Mouse (Mus musculus) intestine, embryonic 14.5 days (tissue): Measurements from ENCODE around the gene Kng2. TPM values are rescaled to one million over a fixed set of nuclear protein-coding genes. Genes with fewer than 3 reads are reported as not detected.
"Not testable (repeated sequence)": the region's sequence is repeated elsewhere in the genome, so short reads cannot be mapped to it uniquely, and the experiment has no call there.

Experiments
- ATAC-seq: fragments of 200-750 bp; cut with Nextera tagmentation; replicated peaks from 2 replicates; pipeline ENCODE4 v1.8.0; 2017; ENCODE audit warnings: low read depth, moderate number of reproducible peaks, moderate TSS enrichment, moderate library complexity; ENCODE audit not compliant: low FRiP score, low TSS enrichment
- DNase-seq: peaks from one replicate; pipeline ENCODE4 v3.0.0-alpha.2; 2018; ENCODE audit warnings: low spot score
- H3K27ac ChIP-seq: fragments of 300-500 bp; sonication (generic); 2 replicates; pipeline ENCODE4 v1.5.1; 2014; ENCODE audit warnings: low read depth, mild to moderate bottlenecking, control low read depth
- H3K27me3 ChIP-seq: fragments of 300-500 bp; sonication (generic); replicated peaks from 2 replicates; pipeline ENCODE4 v1.6.1; 2014; ENCODE audit warnings: low read length, control low read depth; ENCODE audit not compliant: control insufficient read depth, insufficient read depth
- H3K36me3 ChIP-seq: fragments of 300-500 bp; sonication (generic); 2 replicates; pipeline ENCODE4 v1.6.1; 2014; ENCODE audit warnings: low read length, control low read depth; ENCODE audit not compliant: control insufficient read depth, insufficient read depth
- H3K4me1 ChIP-seq: fragments of 300-500 bp; sonication (generic); replicated peaks from 2 replicates; pipeline ENCODE4 v1.6.1; 2014; ENCODE audit warnings: low read length, control low read depth, mixed read lengths; ENCODE audit not compliant: control insufficient read depth, insufficient read depth
- H3K4me2 ChIP-seq: fragments of 300-500 bp; sonication (generic); 2 replicates; pipeline ENCODE4 v1.6.1; 2014; ENCODE audit warnings: low read length
- H3K4me3 ChIP-seq: fragments of 300-500 bp; sonication (generic); 2 replicates; pipeline ENCODE4 v1.5.1; 2014; ENCODE audit warnings: low read depth, low read length, control low read depth, mixed read lengths
- H3K9ac ChIP-seq: fragments of 300-500 bp; sonication (generic); 2 replicates; pipeline ENCODE4 v1.6.1; 2014; ENCODE audit warnings: mild to moderate bottlenecking, low read length
- H3K9me3 ChIP-seq: fragments of 300-500 bp; sonication (generic); 2 replicates; pipeline ENCODE4 v1.6.1; 2016; ENCODE audit warnings: low read length, control low read depth; ENCODE audit not compliant: control insufficient read depth
- WGBS: fragments of 180-500 bp; shearing (Covaris S2); extraction: QIAGEN DNeasy Blood & Tissue Kit; methylation state at CpG from one replicate; pipeline ENCODE4 v1.1.7; 2014; 5-methylcytosine and 5-hydroxymethylcytosine counted together
- polyA plus RNA-seq: library from polyadenylated mRNA; unstranded; fragments of >200 nt; fragmentation: Nextera tagmentation; extraction: Ambion mirVana; gene quantifications from 2 replicates; pipeline ENCODE4 v1.2.1, GENCODE M21; 2014

The Kng2 gene
- polyA plus RNA-seq, 1 experiment from 2014 or later = not detected

GRCm38 (mm10) chr16:23037744-23038143 lies 8.5 kb upstream of the Kng2 start:
- ATAC-seq = no peak
- Histone ChIP-seq H3K4me3 (no peak overlapping the region), H3K4me1 (no peaks in the 10 kb centered on the region), H3K4me2 (no peak overlapping the region), H3K9ac (no peak overlapping the region), H3K27ac (no peak overlapping the region), H3K36me3 (no peaks in the 10 kb centered on the region), H3K27me3 (no peaks in the 10 kb centered on the region), H3K9me3 (no peaks in the 10 kb centered on the region)
- 60% methylated on average over 7 of the region's 7 CpGs for WGBS
- DNase-seq = no peak

- Histone ChIP-seq H3K27ac (no peak overlapping the region), H3K4me2 (no peak overlapping the region), H3K36me3 (no peaks in the 10 kb centered on the region), H3K4me1 (no peaks in the 10 kb centered on the region), H3K4me3 (no peak overlapping the region), H3K9ac (no peak overlapping the region), H3K9me3 (no peaks in the 10 kb centered on the region), H3K27me3 (no peaks in the 10 kb centered on the region)
- no peak for DNase-seq
- ATAC-seq = no peak
- WGBS = 94% methylated on average over 4 of the region's 4 CpGs
Measured at GRCm38 (mm10) chr16:23033673-23034072, 4.4 kb upstream of the Kng2 start.

GRCm38 (mm10) chr16:23030673-23031435 lies 1.6 kb upstream of the Kng2 start:
- no peak for DNase-seq
- no peaks in the 10 kb centered on the region for H3K9me3 ChIP-seq
- no peaks in the 10 kb centered on the region for H3K36me3 ChIP-seq
- no peak overlapping the region for H3K4me2 ChIP-seq
- no peak overlapping the region for H3K4me3 ChIP-seq
- no peak overlapping the region for H3K9ac ChIP-seq
- no peaks in the 10 kb centered on the region for H3K27me3 ChIP-seq
- H3K4me1 ChIP-seq = no peaks in the 10 kb centered on the region
- ATAC-seq = no peak
- 89% methylated on average over 5 of the region's 5 CpGs for WGBS
- no peak overlapping the region for H3K27ac ChIP-seq

GRCm38 (mm10) chr16:23027341-23027740 lies 1.9 kb downstream of the Kng2 start:
- H3K27ac ChIP-seq, H3K9me3 ChIP-seq, H3K4me3 ChIP-seq, H3K4me1 ChIP-seq, H3K27me3 ChIP-seq, DNase-seq, H3K36me3 ChIP-seq, H3K4me2 ChIP-seq, H3K9ac ChIP-seq, ATAC-seq: not testable (repeated sequence)
- WGBS = 27% methylated on average over 3 of the region's 3 CpGs

- H3K27me3 ChIP-seq = no peaks in the 10 kb centered on the region
- DNase-seq (no peak), ATAC-seq (no peak)
- H3K9ac ChIP-seq = no peak overlapping the region
- H3K36me3 ChIP-seq = no peaks in the 10 kb centered on the region
- H3K4me3 ChIP-seq = no peak overlapping the region
- no peak overlapping the region for H3K27ac ChIP-seq
- H3K4me1 ChIP-seq = no peaks in the 10 kb centered on the region
- no peaks in the 10 kb centered on the region for H3K9me3 ChIP-seq
- H3K4me2 ChIP-seq = no peak overlapping the region
Measured at GRCm38 (mm10) chr16:23026582-23026981, 2.7 kb downstream of the Kng2 start.

GRCm38 (mm10) chr16:23025111-23025510 lies 4.2 kb downstream of the Kng2 start:
- WGBS = 75% methylated on average over 6 of the region's 6 CpGs
- no peak overlapping the region for H3K9ac ChIP-seq
- H3K4me3 ChIP-seq = no peak overlapping the region
- H3K4me1 ChIP-seq = no peaks in the 10 kb centered on the region
- no peaks in the 10 kb centered on the region for H3K9me3 ChIP-seq
- DNase-seq (no peak), ATAC-seq (no peak)
- no peak overlapping the region for H3K27ac ChIP-seq
- no peaks in the 10 kb centered on the region for H3K27me3 ChIP-seq
- no peak overlapping the region for H3K4me2 ChIP-seq
- H3K36me3 ChIP-seq = no peaks in the 10 kb centered on the region

- ATAC-seq, DNase-seq: not testable (repeated sequence)
- WGBS = 45% methylated on average over 1 of the region's 1 CpGs
Measured at GRCm38 (mm10) chr16:23020571-23020970, 8.7 kb downstream of the Kng2 start.

GRCm38 (mm10) chr16:23014645-23015044 lies 14.6 kb downstream of the Kng2 start:
- not testable (repeated sequence) for H3K4me3 ChIP-seq, H3K27ac ChIP-seq, H3K9me3 ChIP-seq, ATAC-seq, H3K27me3 ChIP-seq, H3K36me3 ChIP-seq, H3K4me2 ChIP-seq, H3K4me1 ChIP-seq, DNase-seq, H3K9ac ChIP-seq
- 88% methylated on average over 8 of the region's 8 CpGs for WGBS

More at GRCm38 (mm10) chr16:23020571-23020970, 8.7 kb downstream of the Kng2 start:
- not testable (repeated sequence) for H3K4me2 ChIP-seq, H3K36me3 ChIP-seq, H3K4me3 ChIP-seq, H3K9me3 ChIP-seq, H3K27ac ChIP-seq, H3K27me3 ChIP-seq, H3K9ac ChIP-seq, H3K4me1 ChIP-seq

GRCm38 (mm10) chr16:23013786-23014185 lies 15.5 kb downstream of the Kng2 start:
- not testable (repeated sequence) for DNase-seq, H3K36me3 ChIP-seq, H3K4me2 ChIP-seq, H3K27ac ChIP-seq, H3K4me1 ChIP-seq, H3K9me3 ChIP-seq, H3K27me3 ChIP-seq, ATAC-seq, H3K9ac ChIP-seq, H3K4me3 ChIP-seq
- WGBS = 66% methylated on average over 2 of the region's 2 CpGs
